Comparison of ENCODE assay signal across 8 mouse cellular contexts in genomic region chr2:166657451-166658011, GRCm38 (mm10). TPM values are rescaled to one million over a fixed set of nuclear protein-coding genes. Genes with fewer than 3 reads are reported as not detected.
A peak's percentile ranks its signal among the peaks of the same experiment; 100 is the strongest.
DNase-seq lines count a peak whose midpoint lies in the region; ATAC-seq lines count a peak whose summit lies in the region.

No protein-coding gene starts in this region.

- 54% methylated on average over 10 of the region's 10 CpGs for WGBS in heart, embryonic 10.5 days
- WGBS in heart, embryonic 16.5 days = 56% methylated on average over 10 of the region's 10 CpGs
- WGBS in midbrain, embryonic 15.5 days = 26% methylated on average over 10 of the region's 10 CpGs

- no peak overlapping the region for H3K4me3 ChIP-seq in heart, embryonic 10.5 days
- H3K4me3 ChIP-seq in heart, embryonic 16.5 days (ENCODE audit: low read length) = no peak overlapping the region
- no peak overlapping the region for H3K4me3 ChIP-seq in midbrain, embryonic 15.5 days

- no peak overlapping the region; the same call in 1 of the 2 replicates for H3K9ac ChIP-seq in heart, embryonic 16.5 days (ENCODE audit: low read length)
- H3K9ac ChIP-seq in midbrain, embryonic 15.5 days = no peak overlapping the region

- peak overlapping the region; percentile 20; the same call in 1 of the 2 replicates for H3K4me2 ChIP-seq in heart, embryonic 16.5 days (ENCODE audit: low read depth, low read length)
- H3K4me2 ChIP-seq in midbrain, embryonic 15.5 days = no peak overlapping the region

- no peak for DNase-seq in heart, embryonic 10.5 days (ENCODE audit: low spot score)
- DNase-seq in heart, postnatal 4 days = no peak
- peak; percentile 46 to 66 for DNase-seq in kidney, postnatal 4 days
- DNase-seq in layer of hippocampus, postnatal 14 days (ENCODE audit: low spot score in 2 of 2) = no peak
- DNase-seq in urinary bladder, postnatal 36 days (ENCODE audit: low spot score in 2 of 2) = no peak
- DNase-seq in urinary bladder, adult 18-20 months (ENCODE audit: low spot score in 2 of 2) = no peak

- no peaks in the 10 kb centered on the region for H3K36me3 ChIP-seq in heart, embryonic 10.5 days
- no peaks in the 10 kb centered on the region for H3K36me3 ChIP-seq in heart, embryonic 16.5 days (ENCODE audit: control insufficient read depth, insufficient read depth)
- H3K36me3 ChIP-seq in midbrain, embryonic 15.5 days (replicated peaks) = no peaks in the 10 kb centered on the region

- no peak; the same call in none of the 2 replicates for ATAC-seq in heart, embryonic 16.5 days (replicated peaks; ENCODE audit: extremely low read depth, insufficient read depth, low FRiP score)
- no peak for ATAC-seq in midbrain, embryonic 15.5 days (replicated peaks)

- no peaks in the 10 kb centered on the region for H3K27me3 ChIP-seq in heart, embryonic 10.5 days (ENCODE audit: insufficient read depth, poor library complexity, severe bottlenecking)
- no peaks in the 10 kb centered on the region for H3K27me3 ChIP-seq in heart, embryonic 16.5 days (ENCODE audit: control insufficient read depth, insufficient read depth, low read length)
- H3K27me3 ChIP-seq in midbrain, embryonic 15.5 days (replicated peaks) = no peaks in the 10 kb centered on the region

- H3K27ac ChIP-seq in heart, embryonic 10.5 days = peak overlapping the region; percentile 65
- H3K27ac ChIP-seq in heart, embryonic 16.5 days (ENCODE audit: low read length) = peak overlapping the region; percentile 72
- peak overlapping the region; percentile 65 for H3K27ac ChIP-seq in midbrain, embryonic 15.5 days

- H3K4me1 ChIP-seq in heart, embryonic 10.5 days = peaks cover 62% of the 10 kb centered on the region
- H3K4me1 ChIP-seq in heart, embryonic 16.5 days (ENCODE audit: control insufficient read depth, insufficient read depth, low read length) = peaks cover 14% of the 10 kb centered on the region
- H3K4me1 ChIP-seq in midbrain, embryonic 15.5 days = peaks cover 31% of the 10 kb centered on the region

- no peaks in the 10 kb centered on the region for H3K9me3 ChIP-seq in heart, embryonic 10.5 days
- no peaks in the 10 kb centered on the region for H3K9me3 ChIP-seq in heart, embryonic 16.5 days (replicated peaks; ENCODE audit: control insufficient read depth, low read length)
- no peaks in the 10 kb centered on the region for H3K9me3 ChIP-seq in midbrain, embryonic 15.5 days

RNA-seq across cellular contexts. Expression of gene Prex1, which starts 56.1 kb away (rescaled TPM):
- 10.9 and 13.2 TPM in 2 replicates for polyA plus RNA-seq in heart, embryonic 10.5 days (2016; fragmentation: Nextera tagmentation; extraction: Ambion mirVana)
- 10 to 100 TPM; 13.8 to 14.8 TPM for total RNA-seq in heart, postnatal 4 days (2021)
- 9.9 and 11.6 TPM in 2 replicates for polyA plus RNA-seq in heart, embryonic 16.5 days (2015; fragmentation: Nextera tagmentation; extraction: Ambion mirVana)
- 20.6 and 22.0 TPM in 2 replicates for polyA plus RNA-seq in midbrain, embryonic 15.5 days (2015; fragmentation: Nextera tagmentation; extraction: Ambion mirVana)
- 10 to 100 TPM; 88.0 to 89.3 TPM for total RNA-seq in layer of hippocampus, postnatal 14 days (2021)

Comparison
In these comparisons a context has a peak if more than half of its experiments do, and no peak if none do; other contexts are left out.
1. DNase-seq: peak in kidney, postnatal 4 days (2 of 2); none in heart, embryonic 10.5 days (single experiment), heart, postnatal 4 days (single experiment), layer of hippocampus, postnatal 14 days (0 of 2), urinary bladder, postnatal 36 days (0 of 2) and urinary bladder, adult 18-20 months (0 of 2).
2. Peak in every context shown above with its lines, with median percentiles within 50 percentile points of each other: H3K27ac ChIP-seq.